Mouse (Mus musculus) kidney, postnatal 0 days (tissue): Measurements from ENCODE around the gene Tbx3. TPM values are rescaled to one million over a fixed set of nuclear protein-coding genes. Genes with fewer than 3 reads are reported as not detected.
A peak's percentile ranks its signal among the peaks of the same experiment; 100 is the strongest.

Experiments used
- ATAC-seq: fragments of 200-750 bp; cut with Nextera tagmentation; replicated peaks from 2 replicates; pipeline ENCODE4 v1.8.0; 2017; ENCODE audit warnings: low read depth, moderate number of reproducible peaks, moderate TSS enrichment, moderate library complexity; ENCODE audit not compliant: low FRiP score
- DNase-seq: peaks from one replicate; pipeline ENCODE4 v3.0.0-alpha.2; 2016; ENCODE audit warnings: low spot score
- H3K27ac ChIP-seq: fragments of 300-500 bp; sonication (generic); 2 replicates; pipeline ENCODE4 v1.5.1; 2014; ENCODE audit warnings: mild to moderate bottlenecking
- H3K27me3 ChIP-seq: fragments of 300-500 bp; sonication (generic); 2 replicates; pipeline ENCODE4 v1.6.1; 2014; ENCODE audit warnings: low read length, mixed read lengths; ENCODE audit not compliant: insufficient read depth
- H3K36me3 ChIP-seq: fragments of 300-500 bp; sonication (generic); 2 replicates; pipeline ENCODE4 v1.6.1; 2014; ENCODE audit warnings: low read length, mixed read lengths; ENCODE audit not compliant: insufficient read depth
- H3K4me1 ChIP-seq: fragments of 300-500 bp; sonication (generic); replicated peaks from 2 replicates; pipeline ENCODE4 v1.6.1; 2014; ENCODE audit warnings: antibody characterized with exemption, low read length, mixed read lengths; ENCODE audit not compliant: insufficient read depth
- H3K4me2 ChIP-seq: fragments of 300-500 bp; sonication (generic); 2 replicates; pipeline ENCODE4 v1.6.1; 2014; ENCODE audit warnings: mild to moderate bottlenecking, low read length, moderate library complexity, mixed read lengths
- H3K4me3 ChIP-seq: fragments of 300-500 bp; sonication (generic); replicated peaks from 2 replicates; pipeline ENCODE4 v1.5.1; 2014; ENCODE audit warnings: low read depth, low read length
- H3K9ac ChIP-seq: fragments of 300-500 bp; sonication (generic); 2 replicates; pipeline ENCODE4 v1.6.1; 2014; ENCODE audit warnings: low read depth, low read length
- H3K9me3 ChIP-seq: fragments of 300-500 bp; sonication (generic); replicated peaks from 2 replicates; pipeline ENCODE4 v1.6.1; 2016; ENCODE audit warnings: low read length, inconsistent platforms, mixed read lengths
- CTCF ChIP-seq: IDR thresholded peaks from 2 replicates; pipeline ENCODE4 v1.5.1; 2016; ENCODE audit warnings: antibody characterized with exemption, low read depth, mild to moderate bottlenecking, moderate library complexity
- WGBS: fragments of 180-500 bp; shearing (Covaris S2); extraction: QIAGEN DNeasy Blood & Tissue Kit; methylation state at CpG from one replicate; pipeline ENCODE4 v1.1.7; 2014; 5-methylcytosine and 5-hydroxymethylcytosine counted together
- polyA plus RNA-seq: library from polyadenylated mRNA; unstranded; fragments of >200 nt; fragmentation: Nextera tagmentation; extraction: Ambion mirVana; gene quantifications from 2 replicates; pipeline ENCODE4 v1.2.1, GENCODE M21; 2015

The Tbx3 gene
- polyA plus RNA-seq, 1 experiment from 2014 or later: 32.9 TPM

GRCm38 (mm10) chr5:119659041-119659440 is 11.4 kb upstream of the Tbx3 start:
- WGBS: 11% methylated on average over 3 of the region's 3 CpGs
- Histone ChIP-seq H3K4me3 (no peak overlapping the region), H3K4me2 (no peak overlapping the region), H3K36me3 (no peaks in the 10 kb centered on the region), H3K27me3 (peaks cover 70% of the 10 kb centered on the region), H3K27ac (no peak overlapping the region), H3K9me3 (no peaks in the 10 kb centered on the region), H3K4me1 (no peaks in the 10 kb centered on the region), H3K9ac (no peak overlapping the region)
- ATAC-seq (no peak), DNase-seq (no peak)
- no peak for TF ChIP-seq CTCF

GRCm38 (mm10) chr5:119660526-119661410 is 9.7 kb upstream of the Tbx3 start:
- Histone ChIP-seq H3K4me2 (no peak overlapping the region), H3K4me3 (no peak overlapping the region), H3K9me3 (no peaks in the 10 kb centered on the region), H3K9ac (no peak overlapping the region), H3K27ac (no peak overlapping the region), H3K27me3 (peaks cover 67% of the 10 kb centered on the region), H3K4me1 (no peaks in the 10 kb centered on the region), H3K36me3 (no peaks in the 10 kb centered on the region)
- peak; percentile 8; the same call in 1 of the 2 replicates for TF ChIP-seq CTCF
- ATAC-seq (no peak), DNase-seq (no peak)
- WGBS: 8% methylated on average over 25 of the region's 25 CpGs

GRCm38 (mm10) chr5:119661474-119661873 is 9.0 kb upstream of the Tbx3 start:
- Histone ChIP-seq H3K9ac (no peak overlapping the region), H3K4me2 (no peak overlapping the region), H3K27ac (no peak overlapping the region), H3K4me1 (no peaks in the 10 kb centered on the region), H3K4me3 (no peak overlapping the region), H3K36me3 (no peaks in the 10 kb centered on the region), H3K27me3 (peaks cover 69% of the 10 kb centered on the region), H3K9me3 (no peaks in the 10 kb centered on the region)
- TF ChIP-seq CTCF: no peak
- WGBS: 4% methylated on average over 11 of the region's 11 CpGs
- no peak for DNase-seq
- ATAC-seq: no peak

GRCm38 (mm10) chr5:119662326-119662725 is 8.1 kb upstream of the Tbx3 start:
- Histone ChIP-seq H3K36me3 (no peaks in the 10 kb centered on the region), H3K4me2 (peak overlapping the region; percentile 35; the same call in 1 of the 2 replicates), H3K4me3 (no peak overlapping the region), H3K4me1 (no peaks in the 10 kb centered on the region), H3K9ac (no peak overlapping the region), H3K9me3 (no peaks in the 10 kb centered on the region), H3K27ac (no peak overlapping the region), H3K27me3 (peaks cover 73% of the 10 kb centered on the region)
- WGBS: 2% methylated on average over 13 of the region's 13 CpGs
- DNase-seq (no peak), ATAC-seq (no peak)
- TF ChIP-seq CTCF: no peak

GRCm38 (mm10) chr5:119662731-119663130 is 7.7 kb upstream of the Tbx3 start:
- Histone ChIP-seq H3K4me2 (peak overlapping the region; percentile 35; the same call in 1 of the 2 replicates), H3K4me3 (no peak overlapping the region), H3K27me3 (peaks cover 73% of the 10 kb centered on the region), H3K36me3 (no peaks in the 10 kb centered on the region), H3K9me3 (no peaks in the 10 kb centered on the region), H3K4me1 (no peaks in the 10 kb centered on the region), H3K9ac (no peak overlapping the region), H3K27ac (peak overlapping the region; percentile 50; the same call in 1 of the 2 replicates)
- TF ChIP-seq CTCF: no peak
- WGBS: 5% methylated on average over 11 of the region's 12 CpGs
- ATAC-seq (no peak), DNase-seq (no peak)

- Histone ChIP-seq H3K36me3 (no peaks in the 10 kb centered on the region), H3K4me1 (no peaks in the 10 kb centered on the region), H3K9me3 (no peaks in the 10 kb centered on the region), H3K27ac (peak overlapping the region; percentile 50; the same call in 1 of the 2 replicates), H3K9ac (no peak overlapping the region), H3K27me3 (peaks cover 72% of the 10 kb centered on the region), H3K4me3 (no peak overlapping the region), H3K4me2 (peak overlapping the region; percentile 35)
- 5% methylated on average over 15 of the region's 15 CpGs for WGBS
- ATAC-seq (no peak), DNase-seq (no peak)
- no peak for TF ChIP-seq CTCF
Observed at GRCm38 (mm10) chr5:119663241-119663640, 7.2 kb upstream of the Tbx3 start.
